Mouse (Mus musculus) ovary, postnatal 10 days (tissue): Measurements from ENCODE around the gene Lat.
"Not testable (repeated sequence)": the region's sequence is repeated elsewhere in the genome, so short reads cannot be mapped to it uniquely, and the experiment has no call there.

ENCODE experiments used
- DNase-seq: peaks from one replicate; pipeline ENCODE4 v3.0.0; 2022; ENCODE audit warnings: low spot score

Gene Lat

GRCm38 (mm10) chr7:126332691-126333090 lies 36.7 kb downstream of the Lat start:
- DNase-seq = no peak

- no peak for DNase-seq
Observed at GRCm38 (mm10) chr7:126330693-126331092, 38.7 kb downstream of the Lat start.

- DNase-seq = no peak
Observed at GRCm38 (mm10) chr7:126329907-126330645, 39.3 kb downstream of the Lat start.

- DNase-seq = not testable (repeated sequence)
Observed at GRCm38 (mm10) chr7:126328848-126329247, 40.5 kb downstream of the Lat start.

GRCm38 (mm10) chr7:126325576-126326273 lies 43.6 kb downstream of the Lat start:
- DNase-seq = not testable (repeated sequence)

GRCm38 (mm10) chr7:126324791-126325190 lies 44.6 kb downstream of the Lat start:
- no peak for DNase-seq

- DNase-seq = peak; percentile 59
Observed at GRCm38 (mm10) chr7:126323729-126324128, 45.6 kb downstream of the Lat start.

GRCm38 (mm10) chr7:126314273-126314672 lies 55.1 kb downstream of the Lat start:
- no peak for DNase-seq
